Mouse (Mus musculus): ENCODE data around the gene Plppr3. TPM values are rescaled to one million over a fixed set of nuclear protein-coding genes. Genes with fewer than 3 reads are reported as not detected.
"Not testable (repeated sequence)": the region's sequence is repeated elsewhere in the genome, so short reads cannot be mapped to it uniquely, and the experiment has no call there.

Plppr3 gene
- polyA plus RNA-seq, 2 experiments = 3.0 to 7.0 TPM

GRCm38 (mm10) chr10:79890670-79891069, 16.2 kb upstream of the Plppr3 start, which contains the start of gene Cfd:
Cfd (plus strand) TSS chr10:79890853.
- Histone ChIP-seq H3K4me2 (ENCODE audit: low read depth) (no peak within 1 kb of the TSS), H3K9ac (replicated peaks) (no peak within 1 kb of the TSS), H3K4me3 (ENCODE audit: insufficient read depth in 1 of 2, low read depth in 2 of 2, low read length in 2 of 2) (no peak within 1 kb of the TSS), H3K4me1 (replicated peaks; ENCODE audit: control insufficient read depth in 2 of 2, insufficient read depth in 2 of 2, low read length in 1 of 2) (no peaks in the 10 kb centered on the region), H3K27ac (no peak within 1 kb of the TSS), H3K27me3 (ENCODE audit: control insufficient read depth, insufficient read depth, low read length) (no peaks in the 10 kb centered on the region), H3K9me3 (ENCODE audit: control insufficient read depth, low read length) (no peaks in the 10 kb centered on the region), H3K36me3 (replicated peaks; ENCODE audit: control insufficient read depth, insufficient read depth, low read depth) (no peaks in the 10 kb centered on the region)
- DNase-seq (ENCODE audit: low read depth in 3 of 3, low spot score in 3 of 3) (no peak), ATAC-seq (ENCODE audit: insufficient read depth) (no peak)
- TF ChIP-seq EP300 (IDR thresholded peaks at IDR 0.05; ENCODE audit: low read depth) = no peak
- TF ChIP-seq CTCF (IDR thresholded peaks at IDR 0.05; ENCODE audit: low read depth) = no peak
- WGBS (ENCODE audit: insufficient replicate concordance) = 49% methylated on average over 5 of the region's 5 CpGs

- no peaks in the 10 kb centered on the region for H3K36me3 ChIP-seq (replicated peaks; ENCODE audit: control insufficient read depth, insufficient read depth, low read depth)
- TF ChIP-seq EP300 (IDR thresholded peaks at IDR 0.05; ENCODE audit: low read depth) (no peak), CTCF (IDR thresholded peaks at IDR 0.05; ENCODE audit: low read depth) (no peak)
- H3K4me3 ChIP-seq (ENCODE audit: insufficient read depth in 1 of 2, low read depth in 2 of 2, low read length in 2 of 2) = no peak overlapping the region
- no peak for DNase-seq (ENCODE audit: low read depth in 3 of 3, low spot score in 3 of 3)
- no peaks in the 10 kb centered on the region for H3K9me3 ChIP-seq (ENCODE audit: control insufficient read depth, low read length)
- no peaks in the 10 kb centered on the region for H3K4me1 ChIP-seq (replicated peaks; ENCODE audit: control insufficient read depth in 2 of 2, insufficient read depth in 2 of 2, low read length in 1 of 2)
- H3K27me3 ChIP-seq (ENCODE audit: control insufficient read depth, insufficient read depth, low read length) = no peaks in the 10 kb centered on the region
- H3K4me2 ChIP-seq (ENCODE audit: low read depth) = no peak overlapping the region
- no peak overlapping the region for H3K27ac ChIP-seq
- WGBS (ENCODE audit: insufficient replicate concordance) = 38% methylated on average over 2 of the region's 2 CpGs
- no peak overlapping the region for H3K9ac ChIP-seq (replicated peaks)
- ATAC-seq (ENCODE audit: insufficient read depth) = no peak
Measured at GRCm38 (mm10) chr10:79889386-79889785, 15.0 kb upstream of the Plppr3 start.

GRCm38 (mm10) chr10:79886611-79887010, 12.2 kb upstream of the Plppr3 start:
- H3K27me3 ChIP-seq (ENCODE audit: control insufficient read depth, insufficient read depth, low read length) = no peaks in the 10 kb centered on the region; the same call in 1 of the 2 replicates
- no peaks in the 10 kb centered on the region for H3K9me3 ChIP-seq (ENCODE audit: control insufficient read depth, low read length)
- H3K4me1 ChIP-seq (replicated peaks; ENCODE audit: control insufficient read depth in 2 of 2, insufficient read depth in 2 of 2, low read length in 1 of 2) = peaks cover 0 to 6% of the 10 kb centered on the region in 2 experiments; a peak in 2 of 4 replicates
- H3K4me3 ChIP-seq (ENCODE audit: insufficient read depth in 1 of 2, low read depth in 2 of 2, low read length in 2 of 2) = no peak overlapping the region
- WGBS (ENCODE audit: insufficient replicate concordance) = 70% methylated on average over 8 of the region's 8 CpGs
- no peaks in the 10 kb centered on the region for H3K36me3 ChIP-seq (replicated peaks; ENCODE audit: control insufficient read depth, insufficient read depth, low read depth)
- H3K4me2 ChIP-seq (ENCODE audit: low read depth) = no peak overlapping the region
- no peak overlapping the region for H3K27ac ChIP-seq
- TF ChIP-seq EP300 (IDR thresholded peaks at IDR 0.05; ENCODE audit: low read depth) (no peak), CTCF (IDR thresholded peaks at IDR 0.05; ENCODE audit: low read depth) (no peak)
- no peak for DNase-seq (ENCODE audit: low read depth in 3 of 3, low spot score in 3 of 3)
- no peak overlapping the region for H3K9ac ChIP-seq (replicated peaks)
- ATAC-seq (ENCODE audit: insufficient read depth) = no peak

GRCm38 (mm10) chr10:79886054-79886453, 11.6 kb upstream of the Plppr3 start, which contains the start of gene Elane:
Elane (plus strand) TSS chr10:79886247.
- 61% methylated on average over 6 of the region's 6 CpGs for WGBS (ENCODE audit: insufficient replicate concordance)
- DNase-seq (ENCODE audit: low read depth in 3 of 3, low spot score in 3 of 3) = no peak
- TF ChIP-seq EP300 (IDR thresholded peaks at IDR 0.05; ENCODE audit: low read depth) = no peak
- no peak for TF ChIP-seq CTCF (IDR thresholded peaks at IDR 0.05; ENCODE audit: low read depth)
- Histone ChIP-seq H3K4me3 (ENCODE audit: insufficient read depth in 1 of 2, low read depth in 2 of 2, low read length in 2 of 2) (no peak within 1 kb of the TSS), H3K4me1 (replicated peaks; ENCODE audit: control insufficient read depth in 2 of 2, insufficient read depth in 2 of 2, low read length in 1 of 2) (peaks cover 0 to 11% of the 10 kb centered on the region in 2 experiments; a peak in 2 of 4 replicates), H3K27ac (no peak within 1 kb of the TSS), H3K9ac (replicated peaks) (no peak within 1 kb of the TSS), H3K9me3 (ENCODE audit: control insufficient read depth, low read length) (no peaks in the 10 kb centered on the region), H3K27me3 (ENCODE audit: control insufficient read depth, insufficient read depth, low read length) (no peaks in the 10 kb centered on the region; the same call in 1 of the 2 replicates), H3K4me2 (ENCODE audit: low read depth) (no peak within 1 kb of the TSS), H3K36me3 (replicated peaks; ENCODE audit: control insufficient read depth, insufficient read depth, low read depth) (no peaks in the 10 kb centered on the region)
- no peak for ATAC-seq (ENCODE audit: insufficient read depth)

GRCm38 (mm10) chr10:79884938-79885337, 10.5 kb upstream of the Plppr3 start:
- H3K27me3 ChIP-seq (ENCODE audit: control insufficient read depth, insufficient read depth, low read length) = not testable (repeated sequence)

More at GRCm38 (mm10) chr10:79884938-79885337, 10.5 kb upstream of the Plppr3 start:
- not testable (repeated sequence) for DNase-seq (ENCODE audit: low read depth in 3 of 3, low spot score in 3 of 3); H3K36me3 ChIP-seq (replicated peaks; ENCODE audit: control insufficient read depth, insufficient read depth, low read depth); H3K4me3 ChIP-seq (ENCODE audit: insufficient read depth in 1 of 2, low read depth in 2 of 2, low read length in 2 of 2); H3K9me3 ChIP-seq (ENCODE audit: control insufficient read depth, low read length); ATAC-seq (ENCODE audit: insufficient read depth); H3K4me2 ChIP-seq (ENCODE audit: low read depth); H3K27ac ChIP-seq; H3K9ac ChIP-seq (replicated peaks)
- H3K4me1 ChIP-seq (replicated peaks; ENCODE audit: control insufficient read depth in 2 of 2, insufficient read depth in 2 of 2, low read length in 1 of 2) = peaks cover 6 to 16% of the 10 kb centered on the region in 2 experiments
- WGBS (ENCODE audit: insufficient replicate concordance) = 16% methylated on average over 2 of the region's 3 CpGs
